Mouse (Mus musculus) cerebellum, postnatal 36 days (tissue): ENCODE data around the gene Galnt14.

Source experiments
- DNase-seq, 2 experiments: peaks; one replicate each; pipeline ENCODE4 v3.0.0; 2021 to 2022; ENCODE audit warnings: mixed read lengths in 2 of 2

Gene Galnt14

GRCm38 (mm10) chr17:73663237-73663636 lies 47.0 kb downstream of the Galnt14 start:
- no peak for DNase-seq

GRCm38 (mm10) chr17:73658731-73659445 lies 51.4 kb downstream of the Galnt14 start:
- DNase-seq: no peak

- DNase-seq: no peak
Observed at GRCm38 (mm10) chr17:73656373-73656772, 53.9 kb downstream of the Galnt14 start.

GRCm38 (mm10) chr17:73654261-73654660 lies 56.0 kb downstream of the Galnt14 start:
- DNase-seq: no peak

GRCm38 (mm10) chr17:73649371-73649770 lies 60.9 kb downstream of the Galnt14 start:
- no peak for DNase-seq

- DNase-seq: no peak
Observed at GRCm38 (mm10) chr17:73641676-73642075, 68.6 kb downstream of the Galnt14 start.

GRCm38 (mm10) chr17:73640117-73640480 lies 70.2 kb downstream of the Galnt14 start:
- no peak for DNase-seq

GRCm38 (mm10) chr17:73639401-73640116 lies 70.7 kb downstream of the Galnt14 start:
- no peak for DNase-seq

- DNase-seq: no peak
Observed at GRCm38 (mm10) chr17:73636988-73637387, 73.3 kb downstream of the Galnt14 start.

- no peak for DNase-seq
Observed at GRCm38 (mm10) chr17:73634896-73635295, 75.4 kb downstream of the Galnt14 start.

GRCm38 (mm10) chr17:73633991-73634710 lies 76.1 kb downstream of the Galnt14 start:
- no peak for DNase-seq

- DNase-seq: no peak
Observed at GRCm38 (mm10) chr17:73628263-73628914, 81.9 kb downstream of the Galnt14 start.

GRCm38 (mm10) chr17:73626912-73627311 lies 83.3 kb downstream of the Galnt14 start:
- DNase-seq: no peak

- no peak for DNase-seq
Observed at GRCm38 (mm10) chr17:73620049-73620448, 90.2 kb downstream of the Galnt14 start.

- peak in 1 of 2 experiments; percentile 2 for DNase-seq
Observed at GRCm38 (mm10) chr17:73602552-73603478, 107.4 kb downstream of the Galnt14 start.

GRCm38 (mm10) chr17:73599923-73600322 lies 110.3 kb downstream of the Galnt14 start:
- no peak for DNase-seq

- DNase-seq: no peak
Observed at GRCm38 (mm10) chr17:73592081-73592480, 118.2 kb downstream of the Galnt14 start.

- no peak for DNase-seq
Observed at GRCm38 (mm10) chr17:73587573-73587972, 122.7 kb downstream of the Galnt14 start.

GRCm38 (mm10) chr17:73574186-73574585 lies 136.1 kb downstream of the Galnt14 start:
- no peak for DNase-seq

- DNase-seq: no peak
Observed at GRCm38 (mm10) chr17:73572881-73573280, 137.4 kb downstream of the Galnt14 start.

- peak; percentile 40 to 53 for DNase-seq
Observed at GRCm38 (mm10) chr17:73572440-73572839, 137.8 kb downstream of the Galnt14 start.

- peak in 1 of 2 experiments; percentile 6 for DNase-seq
Observed at GRCm38 (mm10) chr17:73571961-73572360, 138.3 kb downstream of the Galnt14 start.
